Mouse (Mus musculus): ENCODE measurements around the gene Cyp4v3.

DNA sequence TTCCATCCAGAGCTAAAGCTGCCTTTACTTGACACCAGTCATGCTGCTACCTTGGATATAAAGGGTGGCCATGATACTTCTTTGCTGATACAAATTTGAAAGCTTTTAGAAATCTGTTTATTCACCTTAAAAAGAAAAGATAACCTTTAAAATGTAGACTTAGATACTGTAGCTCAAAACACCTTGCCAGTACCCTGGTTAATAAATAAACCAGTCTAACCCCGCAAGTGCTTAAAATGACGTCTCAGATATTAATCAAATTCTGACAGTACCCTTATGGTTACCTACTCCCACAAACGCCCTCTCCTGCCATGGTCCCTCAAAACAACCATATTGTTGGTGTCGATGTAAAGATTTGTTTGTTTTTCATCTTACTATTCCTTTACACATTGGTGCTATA lies 8.9 kb downstream of the Cyp4v3 start:
- TF ChIP-seq CTCF (IDR thresholded peaks at IDR 0.05; ENCODE audit: low read depth, low read length): no peak
- TF ChIP-seq POLR2A (IDR thresholded peaks at IDR 0.05; ENCODE audit: borderline replicate concordance, low read depth, low read length): no peak
